Mouse (Mus musculus) G1E (cell line): ENCODE measurements at regions not wholly inside any gene's neighbourhood (a gene's known extent, or its start where the extent isn't known, plus 50 kb on each side); places are given as distances from the start of the nearest gene placed in this dataset.

Source experiments
- CTCF ChIP-seq: IDR thresholded peaks from 2 replicates; pipeline ENCODE4 v1.5.1; 2012; ENCODE audit warnings: low read depth, low read length, inconsistent platforms, mixed read lengths
- POLR2AphosphoS5 ChIP-seq: IDR thresholded peaks from 2 replicates; pipeline ENCODE4 v1.6.1; 2012; ENCODE audit warnings: low read depth, low read length, inconsistent platforms; ENCODE audit not compliant: insufficient replicate concordance
- TAL1 ChIP-seq: conservative IDR thresholded peaks from 2 replicates; pipeline ENCODE4 v1.6.1; 2012; ENCODE audit warnings: low read depth, low read length, inconsistent platforms, mixed read lengths

- no peak for TF ChIP-seq CTCF
- no peak for TF ChIP-seq TAL1
- no peak for TF ChIP-seq POLR2AphosphoS5
These were observed 70.3 kb upstream of the Ephb1 start for GRCm38 (mm10) chr9:102424672-102425345.
